Mouse (Mus musculus) MEL (cell line): ENCODE data around the gene Plcg2.

Source experiments
- CTCF ChIP-seq, 3 experiments: IDR thresholded peaks in 2 of 3; conservative IDR thresholded peaks in 1 of 3; 2 replicates each; pipeline ENCODE4 v1.5.1; 2011 to 2012; ENCODE audit warnings: low read length in 3 of 3, low read depth in 2 of 3, mild to moderate bottlenecking in 2 of 3, improper control_type of control experiment in 1 of 3, inconsistent platforms in 1 of 3, mixed read lengths in 1 of 3, moderate library complexity in 1 of 3; ENCODE audit not compliant: control insufficient read depth in 1 of 3, insufficient read depth in 1 of 3, poor library complexity in 1 of 3, severe bottlenecking in 1 of 3
- ELF1 ChIP-seq: IDR thresholded peaks from 2 replicates; pipeline ENCODE4 v1.6.1; 2014; ENCODE audit warnings: low read depth, mild to moderate bottlenecking, inconsistent platforms, low read length, improper control_type of control experiment, moderate library complexity
- GATA1 ChIP-seq: IDR thresholded peaks from 2 replicates; pipeline ENCODE4 v1.6.1; 2011; ENCODE audit warnings: low read depth, low read length, improper control_type of control experiment
- MYC ChIP-seq: IDR thresholded peaks from 2 replicates; pipeline ENCODE4 v1.6.1; 2011; ENCODE audit warnings: low read depth, mild to moderate bottlenecking, low read length, improper control_type of control experiment, moderate library complexity
- NRF1 ChIP-seq: IDR thresholded peaks from 2 replicates; pipeline ENCODE4 v1.6.1; 2014; ENCODE audit warnings: low read depth, mild to moderate bottlenecking, inconsistent platforms, low read length, improper control_type of control experiment, moderate library complexity; ENCODE audit not compliant: poor library complexity, insufficient read depth, severe bottlenecking
- POLR2A ChIP-seq, 2 experiments: IDR thresholded peaks; 2 replicates each; pipeline ENCODE4 v1.6.1; 2011 to 2012; ENCODE audit warnings: low read length in 2 of 2, mild to moderate bottlenecking in 2 of 2, control low read depth in 1 of 2, improper control_type of control experiment in 1 of 2, low read depth in 1 of 2, moderate library complexity in 1 of 2; ENCODE audit not compliant: control insufficient read depth in 1 of 2, insufficient read depth in 1 of 2, poor library complexity in 1 of 2
- POLR2AphosphoS2 ChIP-seq: IDR thresholded peaks from 2 replicates; pipeline ENCODE4 v1.6.1; 2011; ENCODE audit warnings: low read length, improper control_type of control experiment
- TAL1 ChIP-seq: IDR thresholded peaks from 2 replicates; pipeline ENCODE4 v1.6.1; 2012; ENCODE audit warnings: mild to moderate bottlenecking, inconsistent platforms, low read length, moderate library complexity, mixed read lengths

- no peak for TF ChIP-seq POLR2AphosphoS2
- TF ChIP-seq CTCF (IDR thresholded peaks at IDR 0.05 in 2 of 3, conservative IDR thresholded peaks at IDR 0.05 in 1 of 3; ENCODE audit: control insufficient read depth in 1 of 3, insufficient read depth in 1 of 3, low read depth in 2 of 3, low read length in 3 of 3, poor library complexity in 1 of 3, severe bottlenecking in 1 of 3) = no peak
- TF ChIP-seq POLR2A (IDR thresholded peaks at IDR 0.05; ENCODE audit: control insufficient read depth in 1 of 2, insufficient read depth in 1 of 2, low read depth in 1 of 2, low read length in 2 of 2, poor library complexity in 1 of 2) = no peak
- TF ChIP-seq GATA1 = no peak
- no peak for TF ChIP-seq NRF1
- no peak for TF ChIP-seq MYC
- TF ChIP-seq TAL1 = no peak
- TF ChIP-seq ELF1 = no peak
These were observed 112.4 kb downstream of the Plcg2 start for GRCm38 (mm10) chr8:117610506-117610905.
